Mouse (Mus musculus): ENCODE measurements around the gene Duoxa1.
"Not testable (repeated sequence)": the region's sequence is repeated elsewhere in the genome, so short reads cannot be mapped to it uniquely, and the experiment has no call there.

The Duoxa1 gene

GRCm38 (mm10) chr2:122313536-122313935 lies at the start of gene Duoxa1:
Duoxa1 (minus strand) TSS chr2:122313730.
- in situ Hi-C loops (cut with MseI, MboI) = no loop called here

DNA sequence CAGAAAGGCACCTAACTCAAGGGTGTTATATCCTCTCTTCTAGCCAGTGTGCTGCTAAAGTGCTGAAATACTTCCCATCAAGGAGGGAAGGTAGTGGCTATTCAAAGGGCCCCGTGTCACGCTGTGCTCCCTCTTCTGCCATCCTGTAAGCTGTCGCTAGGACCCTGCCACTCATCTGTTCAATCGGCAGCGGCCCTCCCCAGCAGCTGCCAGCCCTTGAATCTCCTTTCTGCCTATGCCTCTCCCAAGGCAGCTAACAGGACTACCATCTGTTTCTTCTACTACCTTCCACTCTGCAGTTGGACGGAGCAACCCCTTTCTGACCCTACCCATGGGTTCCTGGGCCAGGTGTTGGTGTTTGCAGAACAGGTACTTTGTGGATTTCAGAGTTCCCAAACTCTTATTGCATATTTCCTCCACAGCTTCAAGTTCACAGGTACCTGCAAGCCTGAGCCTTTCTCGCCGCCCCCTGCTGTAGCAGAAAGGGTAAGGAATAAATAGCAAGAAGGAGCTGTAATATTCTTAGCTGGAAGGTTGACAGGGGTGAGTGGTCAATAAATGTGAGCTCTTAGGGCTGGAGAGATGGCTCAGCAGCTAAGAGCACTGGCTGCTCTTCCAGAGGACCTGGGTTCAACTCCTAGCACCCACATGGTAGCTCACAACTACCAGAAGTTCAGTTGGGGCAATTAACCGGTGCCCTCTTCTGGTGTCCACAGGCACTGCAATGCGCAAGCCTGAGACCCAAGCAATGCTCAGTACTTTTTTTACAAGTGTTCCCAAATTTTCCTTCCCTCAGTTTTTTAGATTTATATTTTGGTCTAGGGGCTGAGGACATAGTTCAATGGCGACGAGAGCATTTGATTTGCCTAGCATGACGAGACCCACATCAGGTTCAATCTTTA lies 49.3 kb upstream of the Duoxa1 start:
- in situ Hi-C loops (cut with MseI, MboI) = no loop called here

DNA sequence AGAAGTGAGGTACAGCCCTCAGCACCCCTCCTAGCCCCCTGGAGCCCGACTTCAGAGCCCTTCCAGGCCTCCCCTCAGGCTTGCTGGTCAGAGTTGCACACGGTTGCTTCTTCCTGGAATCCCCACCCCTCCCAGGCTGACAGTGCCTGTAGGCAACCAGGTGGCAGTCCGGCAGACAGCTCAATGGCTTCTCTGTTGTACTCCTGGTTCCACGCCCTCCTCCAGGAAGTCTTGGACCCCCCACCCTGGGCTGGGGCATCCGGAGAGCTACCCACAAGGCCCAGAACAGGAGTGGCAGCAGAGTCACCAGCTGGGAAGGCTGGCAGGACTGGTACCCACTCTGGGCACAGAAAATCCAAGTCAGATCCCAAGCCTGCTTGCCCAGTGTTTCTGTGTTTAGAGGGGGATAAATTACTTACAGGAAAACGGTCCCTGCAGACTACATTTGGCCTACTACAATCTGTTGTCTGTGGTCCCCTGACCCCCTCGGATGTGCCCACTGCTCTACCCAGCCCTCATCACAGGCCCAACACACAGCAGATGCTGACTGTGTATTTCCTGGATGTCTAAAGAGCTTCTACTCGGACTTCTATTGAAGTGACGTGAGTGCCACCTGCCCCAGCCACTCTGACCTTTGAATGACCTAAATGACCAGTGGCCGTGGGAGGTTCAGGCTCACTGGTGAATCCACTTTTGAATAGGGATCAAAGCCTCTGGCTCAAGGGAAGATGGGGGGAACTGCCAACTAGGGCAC lies 48.5 kb upstream of the Duoxa1 start:
- in situ Hi-C loops (cut with MseI, MboI) = no loop called here

DNA sequence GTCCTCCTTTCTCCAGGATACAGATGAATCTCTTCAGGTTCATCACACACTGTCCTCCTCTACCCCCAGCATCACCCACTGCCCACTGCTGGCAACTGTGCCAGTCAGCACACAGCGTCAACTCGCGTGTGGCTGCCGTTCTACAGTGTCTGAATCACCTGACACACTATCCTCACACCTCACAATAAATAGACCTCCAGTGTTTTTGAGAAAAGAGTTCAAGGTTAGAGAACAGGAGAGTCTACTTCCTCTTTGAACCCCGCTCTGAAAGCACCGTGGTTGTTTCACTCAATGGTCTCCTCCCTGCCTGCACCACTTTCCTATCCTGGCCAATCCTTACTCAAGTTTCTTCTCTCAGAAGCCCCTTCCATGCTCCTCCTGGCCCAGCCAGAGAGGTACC lies 47.7 kb upstream of the Duoxa1 start:
- in situ Hi-C loops (cut with MseI, MboI) = no loop called here

GRCm38 (mm10) chr2:122360310-122360709 lies 46.8 kb upstream of the Duoxa1 start:
- in situ Hi-C loops (cut with MseI, MboI) = no loop called here

DNA sequence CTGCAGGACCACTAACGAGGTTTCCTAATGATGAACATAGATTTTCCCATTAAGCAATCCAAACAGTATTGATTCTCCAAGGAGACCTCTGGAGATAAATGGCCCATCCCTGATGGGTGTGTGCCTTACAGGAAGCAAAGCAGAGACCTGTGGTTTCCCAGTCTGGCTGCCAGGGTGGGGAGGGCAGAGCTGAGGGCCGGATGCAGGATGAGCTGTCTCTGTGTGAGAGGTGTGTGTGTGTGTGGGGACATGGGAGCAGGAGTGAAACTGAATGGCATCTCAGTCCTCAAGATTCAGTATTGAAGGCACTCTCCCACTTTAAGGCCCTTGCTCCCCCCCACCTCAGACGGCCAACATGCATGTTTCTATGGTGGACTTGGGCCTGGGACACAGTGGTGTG lies 42.7 kb upstream of the Duoxa1 start:
- in situ Hi-C loops (cut with MseI, MboI) = no loop called here

GRCm38 (mm10) chr2:122355389-122355788 lies 41.9 kb upstream of the Duoxa1 start:
- in situ Hi-C loops (cut with MseI, MboI) = no loop called here

DNA sequence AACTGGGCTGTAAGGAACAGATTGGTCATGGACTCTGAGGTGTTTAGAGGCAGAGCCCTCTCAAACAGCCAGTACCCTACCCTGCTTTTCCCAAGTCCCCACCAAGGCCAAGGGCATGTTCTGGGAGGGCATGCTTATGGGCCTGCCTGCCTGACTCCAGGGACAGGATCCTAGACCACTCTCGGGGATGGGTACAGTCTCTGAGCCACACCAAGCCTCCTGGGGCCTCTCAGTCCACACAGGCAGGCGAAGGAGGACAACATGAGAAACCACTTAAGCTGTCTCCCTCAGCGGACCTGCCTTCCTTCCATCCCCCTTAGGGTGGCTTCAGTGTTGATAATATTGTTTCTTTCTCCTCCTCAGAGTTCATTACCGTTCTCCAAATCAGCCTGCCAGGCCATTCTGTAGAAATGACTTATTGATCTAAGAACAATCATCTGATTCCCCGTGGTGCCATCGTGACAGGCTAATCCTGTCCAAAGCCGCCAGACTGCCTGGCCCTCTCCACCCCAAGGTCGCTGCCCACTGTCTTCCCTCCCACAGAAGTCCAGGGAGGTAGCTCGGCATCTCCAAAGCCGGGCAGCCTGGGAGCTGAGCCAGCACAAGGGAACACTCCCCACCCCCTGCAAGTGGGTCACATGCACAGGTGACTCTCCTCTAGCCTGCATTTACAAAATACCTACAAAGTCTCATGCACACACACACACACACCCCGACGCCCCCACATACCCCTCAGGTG lies 40.8 kb upstream of the Duoxa1 start:
- in situ Hi-C loops (cut with MseI, MboI) = no loop called here

DNA sequence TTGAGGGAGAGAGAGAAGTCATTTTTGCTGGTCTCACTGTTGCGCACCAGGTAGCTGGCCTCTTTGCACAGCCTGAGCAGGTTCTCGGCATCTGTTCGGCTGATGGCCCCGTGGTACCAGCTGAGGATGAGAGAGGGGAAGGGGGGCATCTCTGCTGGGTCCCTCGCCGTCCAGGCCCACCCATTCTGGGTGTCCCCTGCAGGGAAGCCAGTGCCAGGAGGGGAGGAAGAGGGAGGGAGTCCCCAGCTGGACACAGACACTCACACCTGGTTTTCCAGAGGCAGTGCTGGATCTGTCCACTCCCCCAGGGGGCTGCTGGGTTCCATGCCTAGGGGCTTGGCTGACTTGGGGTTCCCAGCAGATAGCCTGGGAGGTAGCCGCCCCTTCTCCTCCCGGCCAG lies 40.2 kb upstream of the Duoxa1 start:
- in situ Hi-C loops (cut with MseI, MboI) = no loop called here

GRCm38 (mm10) chr2:122352992-122353391 lies 39.5 kb upstream of the Duoxa1 start:
- in situ Hi-C loops (cut with MseI, MboI) = no loop called here

DNA sequence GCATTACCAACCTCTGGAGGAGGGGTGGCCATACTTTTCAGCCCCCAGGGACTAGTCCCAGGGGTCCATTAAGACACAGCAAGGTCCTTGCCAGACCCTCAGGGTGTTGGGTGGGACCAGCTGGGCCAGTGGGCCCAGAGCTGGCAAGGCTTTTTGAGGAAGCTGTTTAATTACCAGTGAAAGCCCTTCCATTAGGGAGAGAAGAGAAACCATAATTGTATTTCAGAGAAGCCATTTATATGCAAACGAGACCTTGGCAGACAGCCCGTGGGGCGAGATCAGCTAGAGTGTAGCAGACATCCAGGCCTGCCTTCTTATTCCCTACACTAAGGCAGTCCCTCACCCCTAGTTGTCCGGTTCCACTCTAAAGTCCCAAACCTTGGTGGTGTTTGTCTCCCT lies 38.4 kb upstream of the Duoxa1 start:
- in situ Hi-C loops (cut with MseI, MboI) = no loop called here

DNA sequence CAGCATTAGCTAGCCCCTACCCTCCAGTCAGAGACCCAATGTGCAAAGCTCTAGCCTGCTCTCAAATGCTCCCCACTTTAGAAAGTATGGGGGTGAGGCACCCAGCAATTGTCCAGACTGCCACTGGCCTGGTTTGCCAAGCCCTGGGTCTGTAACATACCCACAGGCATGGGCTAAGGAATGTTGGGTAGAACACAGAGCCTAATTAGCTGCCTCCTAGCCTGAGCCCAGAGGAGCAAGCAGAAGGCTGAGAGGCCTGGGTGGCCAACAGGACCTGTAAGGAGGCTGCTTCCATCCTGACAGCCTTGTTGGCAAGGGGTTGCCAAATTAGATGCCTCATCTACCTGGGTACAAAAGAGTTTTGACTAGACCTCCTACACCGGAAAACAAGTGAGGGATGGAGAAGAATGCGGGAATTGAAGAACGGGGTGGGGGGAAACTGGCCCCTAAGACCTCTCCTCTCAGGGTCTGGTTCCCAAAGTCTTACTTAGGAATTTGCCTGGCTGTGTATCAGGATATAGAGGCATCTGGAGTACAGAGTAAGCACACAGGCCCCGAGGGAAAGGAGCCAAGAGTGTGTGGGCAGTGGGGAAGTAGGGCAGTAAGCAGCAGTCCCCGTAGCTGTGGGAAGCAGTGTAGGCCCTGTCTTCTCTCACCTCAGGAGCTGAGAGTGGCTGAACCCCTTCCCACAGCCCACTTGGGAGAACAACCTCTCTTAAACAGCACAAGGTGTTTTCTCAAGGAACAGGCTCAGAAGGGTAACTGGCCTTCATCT lies 37.8 kb upstream of the Duoxa1 start:
- in situ Hi-C loops (cut with MseI, MboI) = no loop called here

GRCm38 (mm10) chr2:122349136-122349785 lies 35.7 kb upstream of the Duoxa1 start:
- in situ Hi-C loops (cut with MseI, MboI) = no loop called here

DNA sequence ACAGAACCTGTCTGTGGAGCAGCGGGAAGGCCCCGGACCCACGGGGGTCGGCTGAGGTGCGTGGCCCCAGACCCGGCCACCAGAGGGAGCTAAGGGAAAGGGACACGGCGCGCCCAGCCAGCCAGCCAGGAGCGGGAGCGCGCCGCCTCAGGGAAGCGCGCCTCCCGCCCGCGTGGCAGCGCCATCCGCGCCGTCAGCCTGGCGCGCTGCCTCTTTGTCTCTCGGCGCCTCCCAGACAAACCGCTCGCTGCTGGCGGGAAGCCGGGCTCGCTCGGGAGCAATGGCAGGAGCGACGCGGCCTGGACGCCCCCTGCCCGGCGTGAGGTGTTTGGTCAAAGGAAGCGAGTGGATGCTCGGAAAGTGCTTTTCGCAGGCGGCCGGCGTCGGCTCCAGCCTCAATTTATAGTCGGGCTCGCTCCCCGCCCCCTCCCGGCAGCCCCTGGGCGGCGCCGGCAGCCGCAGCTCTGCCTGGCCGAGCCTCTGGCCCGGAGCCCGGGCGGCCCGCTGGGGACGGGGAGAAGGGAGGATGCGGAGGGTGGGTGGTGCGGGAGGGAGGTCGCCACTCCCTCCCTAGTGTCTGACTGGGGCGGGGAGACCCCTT lies 35.1 kb upstream of the Duoxa1 start:
- in situ Hi-C loops (cut with MseI, MboI) = no loop called here

DNA sequence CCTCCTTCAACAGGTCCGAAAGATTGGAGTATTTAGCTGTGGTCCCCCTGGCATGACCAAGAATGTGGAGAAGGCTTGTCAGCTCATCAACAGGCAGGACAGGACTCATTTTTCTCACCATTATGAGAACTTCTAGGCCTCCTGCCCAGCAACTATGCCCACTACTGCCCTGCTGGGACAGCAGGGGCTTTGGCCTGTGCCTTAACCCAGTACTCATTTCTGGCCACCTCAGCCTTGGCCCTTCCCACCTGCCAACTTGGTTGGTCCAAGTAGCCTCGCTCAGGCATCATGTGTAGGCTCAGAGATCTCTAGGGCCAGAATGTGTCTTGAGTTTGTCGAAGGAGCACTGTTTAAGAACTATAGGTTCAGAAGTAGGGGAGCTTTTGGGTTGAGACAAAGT lies 33.7 kb upstream of the Duoxa1 start:
- in situ Hi-C loops (cut with MseI, MboI) = no loop called here

DNA sequence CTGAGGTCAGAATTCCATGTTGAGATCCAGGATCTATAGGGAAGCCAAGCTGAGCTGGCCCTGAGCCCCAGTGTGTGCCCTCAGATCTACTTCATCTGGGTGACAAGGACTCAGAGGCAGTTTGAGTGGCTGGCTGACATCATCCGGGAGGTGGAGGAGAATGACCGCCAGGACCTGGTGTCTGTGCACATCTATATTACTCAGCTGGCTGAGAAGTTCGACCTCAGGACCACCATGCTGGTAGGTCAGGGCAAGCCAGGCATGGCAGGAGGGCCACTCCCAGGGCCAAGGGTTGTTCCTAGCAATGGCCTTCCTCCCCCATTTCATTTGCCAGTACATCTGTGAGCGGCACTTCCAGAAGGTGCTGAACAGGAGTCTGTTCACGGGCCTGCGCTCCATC lies 32.6 kb upstream of the Duoxa1 start:
- in situ Hi-C loops (cut with MseI, MboI) = not testable (repeated sequence)

DNA sequence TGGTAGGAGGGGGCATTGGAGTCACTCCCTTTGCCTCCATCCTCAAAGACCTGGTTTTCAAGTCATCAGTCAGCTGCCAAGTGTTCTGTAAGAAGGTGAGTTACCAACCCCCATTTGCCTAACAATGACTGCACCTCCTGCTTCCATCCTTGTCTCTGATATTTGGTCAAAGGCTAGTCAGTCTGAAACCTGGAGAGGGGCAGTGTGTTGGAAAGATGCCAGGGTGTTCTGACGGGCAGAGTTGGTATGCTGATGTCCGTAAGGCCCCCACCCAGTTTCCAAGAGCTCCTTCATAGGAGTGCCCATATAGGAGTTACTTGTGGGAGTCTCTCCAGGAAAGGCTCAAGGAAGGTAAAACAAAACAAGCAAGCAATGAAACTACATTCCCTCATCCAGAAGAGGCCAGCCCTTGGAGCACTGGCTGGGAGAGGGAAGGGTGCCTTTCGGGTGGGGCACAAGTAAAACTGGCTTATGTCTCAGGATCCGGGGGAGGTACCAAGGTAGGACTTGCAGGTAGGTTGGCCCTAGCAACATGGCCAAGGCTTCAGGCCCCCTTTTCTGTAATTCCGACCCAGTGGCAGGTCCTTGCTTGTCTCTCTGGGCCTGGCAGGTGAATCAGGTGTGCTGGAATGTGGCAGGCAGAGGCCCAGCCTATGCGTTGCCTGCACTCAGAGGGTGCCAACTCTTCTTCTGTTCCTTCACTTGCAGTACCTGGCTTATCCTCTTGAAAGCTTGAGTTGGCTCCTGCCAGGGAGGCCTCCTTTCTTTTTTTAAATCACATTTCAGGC lies 31.8 kb upstream of the Duoxa1 start:
- in situ Hi-C loops (cut with MseI, MboI) = no loop called here

- in situ Hi-C loops (cut with MseI, MboI) = no loop called here
Measured at GRCm38 (mm10) chr2:122337291-122337690, 23.8 kb upstream of the Duoxa1 start.

- in situ Hi-C loops (cut with MseI, MboI) = no loop called here
Measured at GRCm38 (mm10) chr2:122334170-122334569, 20.6 kb upstream of the Duoxa1 start.

- in situ Hi-C loops (cut with MseI, MboI) = no loop called here
Measured at GRCm38 (mm10) chr2:122332222-122332621, 18.7 kb upstream of the Duoxa1 start.

Data from mouse trophoblast stem cell (cell line).